Mouse (Mus musculus) gastrocnemius, adult 2 months (tissue): ENCODE results near the gene Rilpl1. TPM values are rescaled to one million over a fixed set of nuclear protein-coding genes. Genes with fewer than 3 reads are reported as not detected.
"Not testable (repeated sequence)": the region's sequence is repeated elsewhere in the genome, so short reads cannot be mapped to it uniquely, and the experiment has no call there.

Experiments used
- DNase-seq: peaks from one replicate; pipeline ENCODE4 v3.0.0; 2022
- H3K27ac ChIP-seq: fragments of 200-600 bp; 2 replicates; pipeline ENCODE4 v1.8.1; 2022; ENCODE audit warnings: mild to moderate bottlenecking
- H3K4me3 ChIP-seq: fragments of 200-600 bp; 2 replicates; pipeline ENCODE4 v1.8.1; 2022; ENCODE audit warnings: mild to moderate bottlenecking, moderate library complexity
- CTCF ChIP-seq: fragments of 200-600 bp; IDR thresholded peaks from 2 replicates; pipeline ENCODE4 v1.8.1; 2022; ENCODE audit warnings: antibody characterized with exemption, mild to moderate bottlenecking, moderate library complexity
- intact Hi-C: fragments of 180-260 bp; cut with DNase I; formaldehyde crosslinking; loops from one replicate; pipeline ENCODE4 v1.15.1; 2025
- total RNA-seq, 2 experiments: library from RNA; stranded (reverse); gene quantifications; 2 replicates each; pipeline ENCODE4 v1.2.3; 2021

Gene Rilpl1
- total RNA-seq, 2 experiments from 2014 or later = 243 to 286 TPM

GRCm38 (mm10) chr5:124524943-124525342 is 6.2 kb downstream of the Rilpl1 start:
- H3K4me3 ChIP-seq = no peak overlapping the region; the same call in 1 of the 2 replicates
- peak; percentile 14 for DNase-seq
- intact Hi-C loops = no loop called here
- no peak for TF ChIP-seq CTCF
- peak overlapping the region; percentile 57 for H3K27ac ChIP-seq

GRCm38 (mm10) chr5:124523032-124523431 is 8.2 kb downstream of the Rilpl1 start:
- intact Hi-C loops = no loop called here
- H3K4me3 ChIP-seq = no peak overlapping the region
- no peak for DNase-seq
- peak; percentile 43 for TF ChIP-seq CTCF
- H3K27ac ChIP-seq = no peak overlapping the region

GRCm38 (mm10) chr5:124521588-124521987 is 9.6 kb downstream of the Rilpl1 start:
- Histone ChIP-seq H3K4me3 (no peak overlapping the region), H3K27ac (no peak overlapping the region)
- no peak for DNase-seq
- TF ChIP-seq CTCF = no peak
- intact Hi-C loops = no loop called here

- no peak for DNase-seq
- intact Hi-C loops = no loop called here
- peak overlapping the region; percentile 52 for H3K27ac ChIP-seq
- H3K4me3 ChIP-seq = peak overlapping the region; percentile 5
- TF ChIP-seq CTCF = no peak
Measured at GRCm38 (mm10) chr5:124518648-124519047, 12.5 kb downstream of the Rilpl1 start.

GRCm38 (mm10) chr5:124515789-124516188 is 15.4 kb downstream of the Rilpl1 start:
- no peak for DNase-seq
- Histone ChIP-seq H3K27ac (0 out of 2 replicates have a peak overlapping the region, but pooled peaks have one; percentile 20), H3K4me3 (no peak overlapping the region)
- intact Hi-C loops = no loop called here
- TF ChIP-seq CTCF = no peak

- intact Hi-C loops = loop anchor here (1.0 kb wide), 1 partner anchor 18 kb away; no protein-coding TSS in a partner anchor
- Histone ChIP-seq H3K4me3 (peak overlapping the region; percentile 43), H3K27ac (peak overlapping the region; percentile 97)
- DNase-seq = peak; percentile 79
- no peak for TF ChIP-seq CTCF
Measured at GRCm38 (mm10) chr5:124510536-124511050, 20.6 kb downstream of the Rilpl1 start.

- no peak for TF ChIP-seq CTCF
- intact Hi-C loops = loop anchor here (1.0 kb wide), 1 partner anchor 19 kb away; no protein-coding TSS in a partner anchor
- H3K27ac ChIP-seq = peak overlapping the region; percentile 97
- peak overlapping the region; percentile 43 for H3K4me3 ChIP-seq
- DNase-seq = peak; percentile 94
Measured at GRCm38 (mm10) chr5:124509742-124510237, 21.4 kb downstream of the Rilpl1 start.

GRCm38 (mm10) chr5:124509200-124509599 is 22.0 kb downstream of the Rilpl1 start:
- DNase-seq = no peak
- TF ChIP-seq CTCF = no peak
- H3K4me3 ChIP-seq = peak overlapping the region; percentile 19
- intact Hi-C loops = no loop called here
- H3K27ac ChIP-seq = peak overlapping the region; percentile 97

GRCm38 (mm10) chr5:124506731-124507359 is 24.3 kb downstream of the Rilpl1 start:
- TF ChIP-seq CTCF = peak; percentile 50
- Histone ChIP-seq H3K27ac (peak overlapping the region; percentile 97), H3K4me3 (peak overlapping the region; percentile 28)
- peak; percentile 91 for DNase-seq
- intact Hi-C loops = no loop called here

- no peak for DNase-seq
- H3K4me3 ChIP-seq = no peak overlapping the region
- peak overlapping the region; percentile 97 for H3K27ac ChIP-seq
- no peak for TF ChIP-seq CTCF
- intact Hi-C loops = no loop called here
Measured at GRCm38 (mm10) chr5:124505235-124505634, 26.0 kb downstream of the Rilpl1 start.

GRCm38 (mm10) chr5:124503742-124504141 is 27.4 kb downstream of the Rilpl1 start:
- Histone ChIP-seq H3K27ac (peak overlapping the region; percentile 97), H3K4me3 (no peak overlapping the region)
- intact Hi-C loops = no loop called here
- DNase-seq = no peak
- no peak for TF ChIP-seq CTCF

- intact Hi-C loops = no loop called here
- peak; percentile 67 for DNase-seq
- Histone ChIP-seq H3K4me3 (0 out of 2 replicates have a peak overlapping the region, but pooled peaks have one; percentile 5), H3K27ac (peak overlapping the region; percentile 85)
- no peak for TF ChIP-seq CTCF
Measured at GRCm38 (mm10) chr5:124501541-124501940, 29.6 kb downstream of the Rilpl1 start.

GRCm38 (mm10) chr5:124500573-124500972 is 30.6 kb downstream of the Rilpl1 start:
- no peak for TF ChIP-seq CTCF
- intact Hi-C loops = no loop called here

GRCm38 (mm10) chr5:124500037-124500436 is 31.2 kb downstream of the Rilpl1 start:
- intact Hi-C loops, H3K4me3 ChIP-seq, DNase-seq: not testable (repeated sequence)
- H3K27ac ChIP-seq = peak overlapping the region; percentile 90

More at GRCm38 (mm10) chr5:124500573-124500972, 30.6 kb downstream of the Rilpl1 start:
- DNase-seq = no peak
- 0 out of 2 replicates have a peak overlapping the region, but pooled peaks have one; percentile 0 for H3K4me3 ChIP-seq
- peak overlapping the region; percentile 85 for H3K27ac ChIP-seq
